Mouse (Mus musculus) thymus, adult 2 months (tissue): ENCODE results near the gene Ssh2.

Experiments
- CTCF ChIP-seq: fragments of 200-500 bp; IDR thresholded peaks from 2 replicates; pipeline ENCODE4 v1.5.1; 2012; ENCODE audit warnings: mild to moderate bottlenecking, control low read depth, low read length, moderate library complexity, borderline replicate concordance; ENCODE audit not compliant: control insufficient read depth, poor library complexity, insufficient read depth; ENCODE audit errors: extremely low read depth
- POLR2A ChIP-seq: fragments of 200-500 bp; IDR thresholded peaks from 2 replicates; pipeline ENCODE4 v1.6.1; 2012; ENCODE audit warnings: mild to moderate bottlenecking, low read length, control low read depth, moderate library complexity; ENCODE audit not compliant: control insufficient read depth, poor library complexity, insufficient read depth; ENCODE audit errors: extremely low read depth

DNA sequence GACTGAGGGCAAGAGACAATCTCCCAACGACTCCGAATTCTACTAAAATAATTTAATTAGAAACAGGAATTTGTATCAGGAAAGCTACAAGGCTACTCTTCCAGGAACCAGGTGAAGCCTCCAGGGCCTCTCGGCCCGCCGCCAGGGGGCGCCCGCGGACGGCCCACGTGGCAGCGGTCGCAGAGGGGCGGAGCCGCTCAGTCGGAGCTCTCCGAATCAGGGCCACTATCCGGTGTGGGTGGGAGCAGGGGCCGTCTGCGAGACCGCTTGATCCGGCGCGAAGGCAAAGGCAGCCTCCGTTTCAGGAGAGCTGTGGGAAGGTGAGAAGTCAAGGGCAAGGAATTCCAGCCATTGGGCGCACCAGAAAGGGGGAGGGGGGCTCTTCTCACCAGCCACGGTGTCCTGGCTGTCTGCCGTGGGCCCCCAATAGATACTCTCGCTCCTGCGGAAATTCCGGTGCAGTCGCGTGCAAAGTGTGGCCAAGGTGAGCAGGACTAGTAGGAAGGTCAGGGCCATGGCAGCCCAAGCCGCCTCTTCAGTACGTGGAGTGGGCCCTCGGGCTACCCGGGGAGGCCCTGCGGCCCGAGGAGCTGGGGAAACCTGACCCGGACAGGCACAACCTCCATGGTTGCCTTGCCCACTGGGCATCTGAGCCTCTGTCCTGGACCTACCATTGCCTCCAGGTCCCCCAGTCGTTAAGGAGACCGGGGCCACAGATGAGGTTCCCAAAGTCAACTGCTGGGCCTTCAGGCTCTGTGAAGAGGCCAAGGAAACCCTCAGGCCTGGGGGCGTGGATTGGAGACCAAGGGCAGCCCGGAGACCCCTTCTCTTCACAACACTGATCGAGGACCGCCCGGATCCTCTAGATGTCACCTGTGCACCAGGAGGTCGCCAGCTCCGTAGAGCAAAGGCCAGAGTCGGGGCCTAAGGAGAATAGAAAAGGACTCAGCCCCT lies 292.3 kb downstream of the Ssh2 start:
- TF ChIP-seq CTCF, result peak; percentile 100
- 0 out of 2 replicates have a peak, but pooled peaks have one; percentile 12 for TF ChIP-seq POLR2A
